Mouse (Mus musculus) hindbrain, embryonic 12.5 days (tissue): ENCODE results near the gene Rccd1. TPM values are rescaled to one million over a fixed set of nuclear protein-coding genes. Genes with fewer than 3 reads are reported as not detected.

Source experiments
- ATAC-seq: fragments of 200-750 bp; cut with Nextera tagmentation; 2 replicates; pipeline ENCODE4 v1.8.0; 2017; ENCODE audit warnings: moderate TSS enrichment; ENCODE audit not compliant: low FRiP score
- H3K27ac ChIP-seq: fragments of 300-500 bp; sonication (generic); 2 replicates; pipeline ENCODE4 v1.5.1; 2016; ENCODE audit warnings: mild to moderate bottlenecking
- H3K27me3 ChIP-seq: fragments of 300-500 bp; sonication (generic); 2 replicates; pipeline ENCODE4 v1.6.1; 2016; ENCODE audit warnings: mild to moderate bottlenecking
- H3K36me3 ChIP-seq: fragments of 300-500 bp; sonication (generic); 2 replicates; pipeline ENCODE4 v1.6.1; 2016; ENCODE audit warnings: mild to moderate bottlenecking
- H3K4me1 ChIP-seq: fragments of 300-500 bp; sonication (generic); 2 replicates; pipeline ENCODE4 v1.6.1; 2016
- H3K4me2 ChIP-seq: fragments of 300-500 bp; sonication (generic); replicated peaks from 2 replicates; pipeline ENCODE4 v1.6.1; 2016; ENCODE audit warnings: mild to moderate bottlenecking
- H3K4me3 ChIP-seq: fragments of 300-500 bp; sonication (generic); 2 replicates; pipeline ENCODE4 v1.5.1; 2016; ENCODE audit warnings: mild to moderate bottlenecking
- H3K9ac ChIP-seq: fragments of 300-500 bp; sonication (generic); 2 replicates; pipeline ENCODE4 v1.6.1; 2016; ENCODE audit warnings: mild to moderate bottlenecking, moderate library complexity
- H3K9me3 ChIP-seq: fragments of 300-500 bp; sonication (generic); replicated peaks from 2 replicates; pipeline ENCODE4 v1.6.1; 2016; ENCODE audit warnings: mild to moderate bottlenecking
- WGBS: fragments of 180-500 bp; shearing (Covaris S2); methylation state at CpG from one replicate; pipeline ENCODE4 v1.1.7; 2016; 5-methylcytosine and 5-hydroxymethylcytosine counted together
- polyA plus RNA-seq: library from polyadenylated mRNA; unstranded; fragments of >200 nt; fragmentation: Nextera tagmentation; extraction: Ambion mirVana; gene quantifications from 2 replicates; pipeline ENCODE4 v1.2.1, GENCODE M21; 2016

Rccd1 gene
- polyA plus RNA-seq, 1 experiment from 2014 or later = 14.1 TPM

- peak overlapping the region; percentile 63 for H3K9ac ChIP-seq
- no peaks in the 10 kb centered on the region for H3K27me3 ChIP-seq
- peak overlapping the region; percentile 57 for H3K4me2 ChIP-seq
- H3K27ac ChIP-seq = no peak overlapping the region
- 23% methylated on average over 8 of the region's 8 CpGs for WGBS
- H3K4me1 ChIP-seq = peaks cover 9% of the 10 kb centered on the region
- H3K9me3 ChIP-seq = no peaks in the 10 kb centered on the region
- peaks cover 56% of the 10 kb centered on the region for H3K36me3 ChIP-seq
- ATAC-seq = no peak
- H3K4me3 ChIP-seq = peak overlapping the region; percentile 56
Measured at GRCm38 (mm10) chr7:80323336-80323735, 918 bp downstream of the Rccd1 start.

GRCm38 (mm10) chr7:80319846-80320496 lies 4.3 kb downstream of the Rccd1 start:
- H3K27me3 ChIP-seq = no peaks in the 10 kb centered on the region
- no peak for ATAC-seq
- H3K9ac ChIP-seq = no peak overlapping the region
- peaks cover 41% of the 10 kb centered on the region for H3K36me3 ChIP-seq
- H3K9me3 ChIP-seq = no peaks in the 10 kb centered on the region
- H3K4me1 ChIP-seq = peaks cover 9% of the 10 kb centered on the region
- WGBS = 86% methylated on average over 19 of the region's 19 CpGs
- H3K4me2 ChIP-seq = no peak overlapping the region
- H3K27ac ChIP-seq = no peak overlapping the region
- no peak overlapping the region for H3K4me3 ChIP-seq

- no peak overlapping the region for H3K4me2 ChIP-seq
- 91% methylated on average over 4 of the region's 4 CpGs for WGBS
- no peak overlapping the region for H3K9ac ChIP-seq
- no peak overlapping the region for H3K4me3 ChIP-seq
- ATAC-seq = no peak
- peaks cover 53% of the 10 kb centered on the region for H3K36me3 ChIP-seq
- no peaks in the 10 kb centered on the region for H3K9me3 ChIP-seq
- H3K27me3 ChIP-seq = no peaks in the 10 kb centered on the region
- H3K27ac ChIP-seq = no peak overlapping the region
- H3K4me1 ChIP-seq = peaks cover 9% of the 10 kb centered on the region
Measured at GRCm38 (mm10) chr7:80318670-80319069, 5.6 kb downstream of the Rccd1 start.

GRCm38 (mm10) chr7:80317439-80318115 lies 6.7 kb downstream of the Rccd1 start:
- Histone ChIP-seq H3K36me3 (peaks cover 63% of the 10 kb centered on the region), H3K4me2 (no peak overlapping the region), H3K9ac (no peak overlapping the region), H3K4me3 (no peak overlapping the region), H3K27me3 (no peaks in the 10 kb centered on the region), H3K9me3 (no peaks in the 10 kb centered on the region), H3K27ac (no peak overlapping the region), H3K4me1 (no peaks in the 10 kb centered on the region; the same call in 1 of the 2 replicates)
- WGBS = 78% methylated on average over 1 of the region's 1 CpGs
- ATAC-seq = no peak

GRCm38 (mm10) chr7:80315733-80316132 lies 8.5 kb downstream of the Rccd1 start:
- 86% methylated on average over 2 of the region's 2 CpGs for WGBS
- Histone ChIP-seq H3K4me2 (no peak overlapping the region), H3K4me1 (no peaks in the 10 kb centered on the region), H3K9me3 (no peaks in the 10 kb centered on the region), H3K27me3 (no peaks in the 10 kb centered on the region), H3K36me3 (peaks cover 76% of the 10 kb centered on the region), H3K27ac (no peak overlapping the region), H3K9ac (no peak overlapping the region), H3K4me3 (no peak overlapping the region)
- no peak for ATAC-seq

- Histone ChIP-seq H3K4me1 (no peaks in the 10 kb centered on the region), H3K36me3 (peaks cover 84% of the 10 kb centered on the region), H3K9me3 (no peaks in the 10 kb centered on the region), H3K27ac (no peak overlapping the region), H3K9ac (no peak overlapping the region), H3K27me3 (no peaks in the 10 kb centered on the region), H3K4me2 (no peak overlapping the region), H3K4me3 (no peak overlapping the region)
- no peak for ATAC-seq
- 87% methylated on average over 7 of the region's 7 CpGs for WGBS
Measured at GRCm38 (mm10) chr7:80310771-80311170, 13.5 kb downstream of the Rccd1 start.

- H3K36me3 ChIP-seq = peaks cover 77% of the 10 kb centered on the region
- ATAC-seq = no peak
- no peak overlapping the region for H3K27ac ChIP-seq
- no peaks in the 10 kb centered on the region for H3K9me3 ChIP-seq
- WGBS = 85% methylated on average over 3 of the region's 3 CpGs
- no peak overlapping the region for H3K4me3 ChIP-seq
- no peaks in the 10 kb centered on the region for H3K4me1 ChIP-seq
- H3K27me3 ChIP-seq = no peaks in the 10 kb centered on the region
- H3K9ac ChIP-seq = no peak overlapping the region
- no peak overlapping the region for H3K4me2 ChIP-seq
Measured at GRCm38 (mm10) chr7:80307766-80308165, 16.5 kb downstream of the Rccd1 start.

- Histone ChIP-seq H3K27me3 (no peaks in the 10 kb centered on the region), H3K27ac (no peak overlapping the region), H3K4me3 (no peak overlapping the region), H3K4me1 (peaks cover 3% of the 10 kb centered on the region; the same call in 1 of the 2 replicates), H3K4me2 (no peak overlapping the region), H3K9ac (no peak overlapping the region), H3K9me3 (no peaks in the 10 kb centered on the region), H3K36me3 (peaks cover 47% of the 10 kb centered on the region)
- WGBS = 91% methylated on average over 2 of the region's 2 CpGs
- no peak for ATAC-seq
Measured at GRCm38 (mm10) chr7:80301522-80301921, 22.7 kb downstream of the Rccd1 start.

- WGBS = 97% methylated on average over 3 of the region's 3 CpGs
- Histone ChIP-seq H3K36me3 (peaks cover 28% of the 10 kb centered on the region), H3K9me3 (no peaks in the 10 kb centered on the region)
Measured at GRCm38 (mm10) chr7:80299568-80299967, 24.7 kb downstream of the Rccd1 start.

GRCm38 (mm10) chr7:80298754-80299153 lies 25.5 kb downstream of the Rccd1 start:
- no peak overlapping the region for H3K4me2 ChIP-seq
- H3K9ac ChIP-seq = no peak overlapping the region
- ATAC-seq = no peak
- no peaks in the 10 kb centered on the region for H3K9me3 ChIP-seq
- H3K27me3 ChIP-seq = no peaks in the 10 kb centered on the region
- H3K4me1 ChIP-seq = peaks cover 6% of the 10 kb centered on the region; the same call in 1 of the 2 replicates
- H3K36me3 ChIP-seq = peaks cover 22% of the 10 kb centered on the region
- H3K4me3 ChIP-seq = no peak overlapping the region
- 96% methylated on average over 4 of the region's 4 CpGs for WGBS
- no peak overlapping the region for H3K27ac ChIP-seq

More at GRCm38 (mm10) chr7:80299568-80299967, 24.7 kb downstream of the Rccd1 start:
- H3K9ac ChIP-seq = no peak overlapping the region
- ATAC-seq = no peak
- H3K4me1 ChIP-seq = peaks cover 6% of the 10 kb centered on the region; the same call in 1 of the 2 replicates
- no peak overlapping the region for H3K4me3 ChIP-seq
- no peaks in the 10 kb centered on the region for H3K27me3 ChIP-seq
- no peak overlapping the region for H3K4me2 ChIP-seq
- H3K27ac ChIP-seq = no peak overlapping the region

- 84% methylated on average over 3 of the region's 3 CpGs for WGBS
- Histone ChIP-seq H3K9ac (0 out of 2 replicates have a peak overlapping the region, but pooled peaks have one; percentile 8), H3K4me2 (no peak overlapping the region), H3K27ac (no peak overlapping the region), H3K9me3 (no peaks in the 10 kb centered on the region), H3K36me3 (peaks cover 17% of the 10 kb centered on the region), H3K4me3 (no peak overlapping the region), H3K4me1 (peaks cover 6% of the 10 kb centered on the region; the same call in 1 of the 2 replicates), H3K27me3 (no peaks in the 10 kb centered on the region)
- no peak for ATAC-seq
Measured at GRCm38 (mm10) chr7:80297041-80297440, 27.2 kb downstream of the Rccd1 start.

GRCm38 (mm10) chr7:80296462-80296861 lies 27.8 kb downstream of the Rccd1 start:
- Histone ChIP-seq H3K4me3 (0 out of 2 replicates have a peak overlapping the region, but pooled peaks have one; percentile 2), H3K9ac (no peak overlapping the region), H3K27ac (no peak overlapping the region), H3K4me1 (peaks cover 6% of the 10 kb centered on the region; the same call in 1 of the 2 replicates), H3K27me3 (no peaks in the 10 kb centered on the region), H3K36me3 (peaks cover 12% of the 10 kb centered on the region), H3K4me2 (peak overlapping the region; percentile 75; the same call in 1 of the 2 replicates), H3K9me3 (no peaks in the 10 kb centered on the region)
- no peak for ATAC-seq
- WGBS = 96% methylated on average over 6 of the region's 6 CpGs
